In genomic region chr14:21334826-21335225, GRCm38 (mm10) we compare ENCODE assay signal across 13 mouse cellular contexts.
"Had no signal": no experiment of that assay in that cellular context is flagged by ENCODE, and none has a peak within 500 bp of the region (broad histone marks: within the 10 kb centered on the region; RNA-seq: fewer than 3 reads in every experiment).

No protein-coding gene starts in this region.

- DNase-seq: kidney, adult 2 months; kidney, postnatal 25 days; layer of hippocampus, adult 9-11 months; layer of hippocampus, postnatal 36 days; left cerebral cortex, postnatal 4 days; lung, adult 18-20 months; lung, postnatal 10 days; lung, postnatal 36 days; midbrain, embryonic 14.5 days; right cerebral cortex, postnatal 25 days; spleen, adult 18-20 months; thymus, postnatal 25 days had no signal

- ATAC-seq: liver, embryonic 12.5 days had no signal
